Mouse (Mus musculus) embryonic facial prominence, embryonic 12.5 days (tissue): Measurements from ENCODE around the gene Erc2. TPM values are rescaled to one million over a fixed set of nuclear protein-coding genes. Genes with fewer than 3 reads are reported as not detected.

Source experiments
- ATAC-seq: fragments of 200-750 bp; cut with Nextera tagmentation; 2 replicates; pipeline ENCODE4 v1.8.0; 2017; ENCODE audit not compliant: insufficient number of reproducible peaks, insufficient read depth, low FRiP score, low TSS enrichment
- H3K27ac ChIP-seq: fragments of 300-500 bp; sonication (generic); 2 replicates; pipeline ENCODE4 v1.5.1; 2016; ENCODE audit warnings: mild to moderate bottlenecking
- H3K27me3 ChIP-seq: fragments of 300-500 bp; sonication (generic); 2 replicates; pipeline ENCODE4 v1.6.1; 2016; ENCODE audit warnings: mild to moderate bottlenecking, moderate library complexity
- H3K36me3 ChIP-seq: fragments of 300-500 bp; sonication (generic); 2 replicates; pipeline ENCODE4 v1.6.1; 2016; ENCODE audit warnings: mild to moderate bottlenecking
- H3K4me1 ChIP-seq: fragments of 300-500 bp; sonication (generic); 2 replicates; pipeline ENCODE4 v1.6.1; 2016
- H3K4me2 ChIP-seq: fragments of 300-500 bp; sonication (generic); replicated peaks from 2 replicates; pipeline ENCODE4 v1.6.1; 2016; ENCODE audit warnings: mild to moderate bottlenecking, moderate library complexity
- H3K4me3 ChIP-seq: fragments of 300-500 bp; sonication (generic); 2 replicates; pipeline ENCODE4 v1.5.1; 2016; ENCODE audit warnings: mild to moderate bottlenecking
- H3K9ac ChIP-seq: fragments of 300-500 bp; sonication (generic); 2 replicates; pipeline ENCODE4 v1.6.1; 2016; ENCODE audit warnings: mild to moderate bottlenecking, moderate library complexity
- H3K9me3 ChIP-seq: fragments of 300-500 bp; sonication (generic); 2 replicates; pipeline ENCODE4 v1.6.1; 2016; ENCODE audit warnings: mild to moderate bottlenecking, moderate library complexity
- WGBS: fragments of 180-500 bp; shearing (Covaris S2); methylation state at CpG from one replicate; pipeline ENCODE4 v1.1.7; 2016; 5-methylcytosine and 5-hydroxymethylcytosine counted together
- polyA plus RNA-seq: library from polyadenylated mRNA; unstranded; fragments of >200 nt; fragmentation: Nextera tagmentation; extraction: Ambion mirVana; gene quantifications from 2 replicates; pipeline ENCODE4 v1.2.1, GENCODE M21; 2016

Gene Erc2
- polyA plus RNA-seq, 1 experiment from 2014 or later: 12.0 TPM

DNA sequence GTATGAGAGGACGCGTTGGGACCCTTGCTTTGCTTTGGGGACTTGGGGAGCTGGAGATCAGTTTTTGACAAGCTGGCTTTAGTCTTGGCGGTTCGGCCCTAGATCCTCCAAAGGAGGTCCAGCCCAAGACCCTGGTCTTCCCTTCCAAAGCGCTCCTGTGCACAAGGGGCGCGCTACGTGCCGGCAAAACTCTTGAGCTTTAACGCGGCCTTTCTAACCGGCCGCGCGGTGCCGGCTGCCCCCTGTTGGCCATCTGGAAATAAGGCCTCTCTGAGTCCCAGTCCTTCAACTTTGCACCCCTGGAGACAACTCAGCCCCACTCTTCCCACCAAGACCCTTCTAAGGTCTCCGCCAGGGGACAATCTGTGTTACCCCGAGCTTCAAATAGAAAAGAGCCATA lies 885.2 kb downstream of the Erc2 start:
- H3K36me3 ChIP-seq: no peaks in the 10 kb centered on the region
- H3K9ac ChIP-seq: peak overlapping the region; percentile 94
- 0% methylated on average over 18 of the region's 18 CpGs for WGBS
- H3K9me3 ChIP-seq: no peaks in the 10 kb centered on the region
- peak overlapping the region; percentile 99 for H3K27ac ChIP-seq
- H3K4me2 ChIP-seq: peak overlapping the region; percentile 88
- peaks cover 27% of the 10 kb centered on the region for H3K4me1 ChIP-seq
- ATAC-seq: no peak
- peaks cover 10% of the 10 kb centered on the region for H3K27me3 ChIP-seq
- peak overlapping the region; percentile 77 for H3K4me3 ChIP-seq

DNA sequence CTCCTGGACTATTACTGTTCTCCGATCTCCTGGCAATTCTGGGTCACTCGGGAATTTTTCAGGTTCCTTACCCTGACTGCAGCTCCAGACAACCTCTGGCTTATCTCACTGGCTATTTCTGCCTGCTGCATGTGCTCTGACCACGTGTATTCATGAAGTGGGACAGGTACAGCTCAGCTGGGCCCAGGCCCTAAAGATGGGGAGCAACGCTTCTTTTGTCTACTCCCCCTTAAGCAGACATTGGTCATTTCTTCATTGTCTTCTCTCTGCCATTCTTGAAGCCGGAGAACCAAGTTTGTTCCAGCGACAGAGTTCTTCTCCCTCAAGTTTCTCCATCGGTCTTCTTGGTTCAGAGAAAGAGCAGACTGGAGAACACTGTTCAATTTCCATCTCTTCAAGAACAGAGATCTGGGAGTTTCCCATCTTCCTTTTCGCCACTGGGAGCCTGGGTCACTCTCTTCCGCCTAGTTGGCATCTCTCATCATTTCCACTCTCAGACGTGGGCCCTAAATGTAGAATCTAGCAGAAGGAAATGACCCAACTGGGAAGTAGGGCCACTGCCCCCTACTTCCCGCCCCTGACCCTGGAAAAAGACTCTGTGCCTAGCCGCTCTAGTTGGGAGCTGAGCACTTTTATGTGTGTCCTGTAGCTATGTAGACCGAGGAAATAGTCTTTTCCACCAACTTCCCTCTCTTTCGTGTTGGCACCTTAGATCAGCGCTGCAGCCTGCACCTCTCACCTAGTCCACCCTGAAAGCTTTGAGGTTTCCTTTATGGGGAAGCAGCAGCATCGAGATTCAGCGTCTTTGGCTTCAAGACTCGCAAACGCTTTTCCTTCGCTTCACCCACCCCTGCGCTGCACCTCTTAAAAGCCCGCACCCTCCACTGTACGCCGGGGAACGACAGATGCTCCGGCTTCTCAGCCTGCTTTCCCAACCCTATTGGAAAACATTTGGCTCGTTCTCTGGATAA lies 886.3 kb downstream of the Erc2 start:
- H3K4me3 ChIP-seq: peak overlapping the region; percentile 77
- peak overlapping the region; percentile 94 for H3K9ac ChIP-seq
- H3K4me2 ChIP-seq: peak overlapping the region; percentile 88
- 6% methylated on average over 27 of the region's 27 CpGs for WGBS
- H3K9me3 ChIP-seq: no peaks in the 10 kb centered on the region
- peaks cover 27% of the 10 kb centered on the region for H3K4me1 ChIP-seq
- no peak for ATAC-seq
- H3K36me3 ChIP-seq: peaks cover 5% of the 10 kb centered on the region; the same call in 1 of the 2 replicates
- peak overlapping the region; percentile 99 for H3K27ac ChIP-seq
- peaks cover 2% of the 10 kb centered on the region; the same call in 1 of the 2 replicates for H3K27me3 ChIP-seq

DNA sequence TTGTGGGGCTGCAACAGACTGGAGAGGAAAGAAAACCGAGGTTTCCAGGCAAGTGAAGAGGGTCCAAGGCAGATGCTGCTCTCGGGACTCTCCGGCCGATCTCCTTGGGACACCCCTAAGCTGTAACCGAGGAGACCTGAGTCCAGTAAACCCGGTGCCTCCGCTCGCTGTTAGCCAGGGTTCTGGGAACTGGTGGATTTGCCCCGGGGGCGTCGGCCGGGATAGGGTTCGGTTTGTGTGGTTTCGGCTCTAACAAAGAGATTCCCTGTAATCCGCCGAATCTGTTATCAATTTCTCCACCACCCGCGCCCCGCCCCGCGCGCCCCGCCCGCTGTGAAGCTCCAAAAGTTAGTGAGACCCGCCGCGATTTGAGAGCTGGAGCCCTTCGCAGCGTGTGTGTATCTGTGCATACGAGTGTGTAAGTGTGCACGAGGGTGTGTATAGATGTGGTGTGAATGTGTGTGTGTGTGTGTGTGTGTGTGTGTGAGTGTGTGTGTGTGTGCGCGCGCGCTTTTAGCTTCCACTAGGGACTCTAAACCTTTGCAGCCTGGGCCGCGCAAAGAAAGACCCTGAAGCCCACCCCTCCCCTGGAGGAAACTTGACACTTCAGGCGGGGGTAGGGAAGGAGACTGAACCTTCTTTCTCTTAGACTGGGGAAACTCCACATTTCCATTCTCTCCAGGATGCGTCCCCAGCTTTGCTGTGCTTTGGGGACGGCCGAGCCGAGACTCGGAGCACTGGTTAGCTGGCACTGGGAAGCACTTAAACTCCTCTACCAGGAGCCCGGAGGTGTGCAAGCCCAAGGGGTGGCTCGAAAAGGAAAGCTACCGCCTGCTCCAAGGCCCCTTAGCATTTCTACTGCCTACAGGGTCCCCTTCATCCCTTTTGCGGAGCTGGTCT lies 887.5 kb downstream of the Erc2 start:
- H3K4me1 ChIP-seq: peaks cover 23% of the 10 kb centered on the region
- H3K36me3 ChIP-seq: peaks cover 10% of the 10 kb centered on the region; the same call in 1 of the 2 replicates
- H3K27me3 ChIP-seq: peaks cover 2% of the 10 kb centered on the region; the same call in 1 of the 2 replicates
- peak overlapping the region; percentile 94 for H3K9ac ChIP-seq
- under 1% methylated on average over 47 of the region's 47 CpGs for WGBS
- H3K27ac ChIP-seq: peak overlapping the region; percentile 99
- peak; percentile 53 for ATAC-seq
- peak overlapping the region; percentile 88 for H3K4me2 ChIP-seq
- H3K4me3 ChIP-seq: peak overlapping the region; percentile 77
- H3K9me3 ChIP-seq: no peaks in the 10 kb centered on the region

DNA sequence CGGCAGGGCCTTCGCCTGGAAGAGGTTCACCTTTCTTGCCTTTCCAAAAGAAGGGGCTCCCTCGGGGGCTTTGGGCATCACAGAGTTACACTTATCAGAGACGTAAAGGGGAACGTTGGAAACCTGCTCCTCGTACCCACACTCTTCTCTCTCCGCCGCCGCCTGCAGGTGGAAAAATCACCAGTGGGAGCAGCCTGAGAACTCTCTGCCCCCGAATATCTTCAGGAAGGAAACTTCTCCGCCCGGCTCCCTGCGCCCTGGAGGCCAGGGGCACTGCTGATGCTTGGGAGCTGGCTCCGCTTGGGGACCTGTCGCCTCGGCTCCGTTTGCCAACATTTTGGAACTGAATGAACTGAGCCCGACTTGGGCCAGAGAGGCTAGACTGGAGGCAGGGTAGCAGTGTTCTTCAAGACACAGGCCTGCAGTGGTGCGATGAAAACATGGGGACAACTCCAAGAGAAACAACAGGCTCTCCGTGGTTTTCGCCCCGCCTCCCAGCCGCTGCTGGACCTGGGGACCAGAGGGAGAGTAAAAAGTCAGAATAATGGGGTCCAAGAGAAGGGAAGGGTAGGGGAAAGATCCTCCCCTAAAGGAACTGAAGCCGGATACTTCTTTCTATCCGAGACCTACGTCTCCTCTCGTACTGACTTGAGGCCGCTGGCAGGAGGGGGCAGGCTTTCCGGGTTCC lies 888.3 kb downstream of the Erc2 start:
- Histone ChIP-seq H3K36me3 (peaks cover 14% of the 10 kb centered on the region; the same call in 1 of the 2 replicates), H3K9me3 (no peaks in the 10 kb centered on the region), H3K4me3 (peak overlapping the region; percentile 77), H3K9ac (peak overlapping the region; percentile 94), H3K4me2 (peak overlapping the region; percentile 88), H3K4me1 (peaks cover 25% of the 10 kb centered on the region), H3K27ac (peak overlapping the region; percentile 99), H3K27me3 (peaks cover 2% of the 10 kb centered on the region; the same call in 1 of the 2 replicates)
- peak; percentile 11; the same call in 1 of the 2 replicates for ATAC-seq
- WGBS: 1% methylated on average over 29 of the region's 29 CpGs

DNA sequence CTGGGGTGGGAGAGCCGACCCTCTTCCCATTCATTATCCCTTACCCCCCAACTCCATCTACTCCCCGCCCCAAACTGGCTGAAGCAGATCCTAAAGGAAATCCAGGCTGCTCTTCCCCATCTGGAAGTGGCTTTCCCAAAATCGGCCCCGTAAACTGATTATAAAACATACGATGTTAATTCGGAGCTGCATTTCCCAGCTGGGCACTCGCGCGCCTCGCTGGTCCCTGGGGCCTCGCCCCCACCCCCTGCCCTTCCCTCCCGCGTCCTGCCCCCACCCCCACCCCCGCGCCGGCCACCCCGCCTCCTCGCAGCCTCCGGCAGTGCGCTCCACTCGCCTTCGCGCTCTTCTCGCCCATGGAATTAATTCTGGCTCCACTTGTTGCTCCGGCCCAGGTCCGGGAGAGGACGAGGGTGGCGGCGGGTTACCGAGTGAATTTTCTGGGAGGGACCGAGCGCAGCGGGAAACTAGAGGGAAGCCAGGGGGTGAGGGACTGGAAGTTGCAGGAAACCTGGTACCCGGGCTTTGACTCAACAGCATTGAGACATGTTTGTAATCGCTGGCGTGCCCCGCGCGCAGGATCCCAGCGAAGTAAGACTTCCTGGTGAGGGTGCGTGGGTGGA lies 888.9 kb downstream of the Erc2 start:
- Histone ChIP-seq H3K4me3 (peak overlapping the region; percentile 77), H3K9ac (peak overlapping the region; percentile 94), H3K9me3 (no peaks in the 10 kb centered on the region), H3K27ac (peak overlapping the region; percentile 99), H3K27me3 (peaks cover 2% of the 10 kb centered on the region; the same call in 1 of the 2 replicates), H3K4me2 (peak overlapping the region; percentile 88), H3K36me3 (peaks cover 18% of the 10 kb centered on the region; the same call in 1 of the 2 replicates), H3K4me1 (peaks cover 31% of the 10 kb centered on the region)
- ATAC-seq: no peak
- under 1% methylated on average over 41 of the region's 41 CpGs for WGBS

DNA sequence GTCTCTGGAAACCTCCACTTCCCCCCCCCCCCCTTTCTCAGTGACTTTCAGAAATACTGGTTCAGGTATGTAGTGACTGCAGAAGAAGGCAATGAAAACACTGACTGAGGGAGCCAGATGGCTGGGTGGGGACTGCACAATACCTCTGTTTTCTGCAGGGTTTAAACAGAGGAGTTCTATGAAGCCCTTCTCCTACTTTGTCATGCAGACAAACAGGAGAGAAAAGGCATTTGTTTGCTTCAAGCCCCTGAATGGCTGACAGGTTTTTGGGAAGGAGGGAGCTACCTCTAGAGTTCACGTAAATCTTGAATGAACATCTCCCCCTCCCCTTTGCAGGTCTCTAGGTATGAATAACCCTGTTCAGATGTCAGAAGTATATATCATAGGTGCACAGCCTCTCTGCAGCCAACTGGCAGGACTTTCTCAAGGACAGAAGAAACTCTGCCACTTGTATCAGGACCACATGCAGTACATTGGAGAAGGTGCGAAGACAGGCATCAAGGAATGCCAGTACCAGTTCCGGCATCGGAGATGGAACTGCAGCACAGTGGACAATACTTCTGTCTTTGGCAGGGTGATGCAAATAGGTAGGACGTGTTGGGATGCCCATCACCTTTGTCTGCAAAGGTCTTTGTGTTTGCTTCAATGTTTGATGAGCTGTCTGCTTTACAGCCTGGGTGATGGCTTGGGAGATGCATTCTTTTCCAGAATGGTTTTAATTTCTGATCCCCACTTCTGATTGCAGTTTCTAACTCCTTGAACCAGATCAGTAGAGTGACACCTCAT lies 890.8 kb downstream of the Erc2 start:
- WGBS: 69% methylated on average over 5 of the region's 5 CpGs
- Histone ChIP-seq H3K9me3 (no peaks in the 10 kb centered on the region), H3K4me2 (peak overlapping the region; percentile 88), H3K4me3 (peak overlapping the region; percentile 77), H3K9ac (peak overlapping the region; percentile 94; the same call in 1 of the 2 replicates), H3K36me3 (peaks cover 29% of the 10 kb centered on the region), H3K4me1 (peaks cover 32% of the 10 kb centered on the region), H3K27ac (peak overlapping the region; percentile 43; the same call in 1 of the 2 replicates), H3K27me3 (peaks cover 2% of the 10 kb centered on the region; the same call in 1 of the 2 replicates)
- no peak for ATAC-seq

DNA sequence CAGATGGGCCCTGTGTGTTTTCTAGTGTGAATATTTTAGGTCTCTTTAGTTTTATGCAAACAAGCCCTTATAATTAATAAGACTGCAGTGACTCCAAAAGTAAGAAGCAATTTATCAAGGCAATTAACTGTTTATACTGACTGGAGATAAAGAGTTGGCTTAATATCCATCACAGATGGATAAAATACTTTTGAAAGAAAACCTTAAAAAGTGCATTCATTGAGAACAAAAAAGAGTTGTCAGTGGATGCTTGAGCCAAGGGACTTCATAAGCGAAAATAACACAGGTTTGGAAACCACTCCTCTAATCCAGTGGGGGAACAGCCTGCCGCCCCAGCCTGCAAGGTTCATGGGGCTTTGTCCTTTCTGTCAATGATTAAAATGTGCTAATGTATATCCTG lies 891.9 kb downstream of the Erc2 start:
- Histone ChIP-seq H3K36me3 (peaks cover 37% of the 10 kb centered on the region), H3K4me3 (peak overlapping the region; percentile 33)
- WGBS: 38% methylated on average over 2 of the region's 2 CpGs

DNA sequence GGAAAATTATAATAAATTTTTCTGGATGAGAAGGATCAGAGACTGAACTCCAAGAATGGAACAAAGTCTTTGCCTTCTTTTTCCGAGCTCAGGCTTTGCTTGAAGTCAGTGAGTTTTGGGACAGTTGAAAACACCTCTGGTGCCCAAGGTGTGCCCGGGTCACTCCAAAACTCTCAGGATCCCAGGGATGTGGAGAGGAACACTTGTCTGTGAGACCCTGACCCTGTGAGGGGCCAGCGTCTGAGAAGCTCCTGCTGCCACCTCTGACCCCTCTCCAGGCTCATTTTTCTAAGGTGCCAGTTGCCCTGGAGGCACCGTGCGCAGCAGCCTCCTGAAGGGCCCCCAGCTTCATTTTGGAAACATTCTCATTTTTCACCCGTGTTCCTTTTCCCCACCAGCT lies 893.1 kb downstream of the Erc2 start:
- 0 out of 2 replicates have a peak overlapping the region, but pooled peaks have one; percentile 7 for H3K27ac ChIP-seq
- H3K36me3 ChIP-seq: peaks cover 47% of the 10 kb centered on the region
- H3K9ac ChIP-seq: peak overlapping the region; percentile 17
- no peaks in the 10 kb centered on the region for H3K9me3 ChIP-seq
- 31% methylated on average over 6 of the region's 6 CpGs for WGBS
- no peaks in the 10 kb centered on the region for H3K27me3 ChIP-seq
- H3K4me1 ChIP-seq: peaks cover 21% of the 10 kb centered on the region; the same call in 1 of the 2 replicates
- ATAC-seq: no peak
- peak overlapping the region; percentile 88 for H3K4me2 ChIP-seq
- H3K4me3 ChIP-seq: peak overlapping the region; percentile 33; the same call in 1 of the 2 replicates

More for the DNA sequence above, 891.9 kb downstream of the Erc2 start:
- ATAC-seq: no peak
- H3K4me2 ChIP-seq: peak overlapping the region; percentile 88
- no peaks in the 10 kb centered on the region for H3K9me3 ChIP-seq
- peaks cover 24% of the 10 kb centered on the region; the same call in 1 of the 2 replicates for H3K4me1 ChIP-seq
- H3K9ac ChIP-seq: peak overlapping the region; percentile 41
- H3K27ac ChIP-seq: 0 out of 2 replicates have a peak overlapping the region, but pooled peaks have one; percentile 36
- no peaks in the 10 kb centered on the region for H3K27me3 ChIP-seq

DNA sequence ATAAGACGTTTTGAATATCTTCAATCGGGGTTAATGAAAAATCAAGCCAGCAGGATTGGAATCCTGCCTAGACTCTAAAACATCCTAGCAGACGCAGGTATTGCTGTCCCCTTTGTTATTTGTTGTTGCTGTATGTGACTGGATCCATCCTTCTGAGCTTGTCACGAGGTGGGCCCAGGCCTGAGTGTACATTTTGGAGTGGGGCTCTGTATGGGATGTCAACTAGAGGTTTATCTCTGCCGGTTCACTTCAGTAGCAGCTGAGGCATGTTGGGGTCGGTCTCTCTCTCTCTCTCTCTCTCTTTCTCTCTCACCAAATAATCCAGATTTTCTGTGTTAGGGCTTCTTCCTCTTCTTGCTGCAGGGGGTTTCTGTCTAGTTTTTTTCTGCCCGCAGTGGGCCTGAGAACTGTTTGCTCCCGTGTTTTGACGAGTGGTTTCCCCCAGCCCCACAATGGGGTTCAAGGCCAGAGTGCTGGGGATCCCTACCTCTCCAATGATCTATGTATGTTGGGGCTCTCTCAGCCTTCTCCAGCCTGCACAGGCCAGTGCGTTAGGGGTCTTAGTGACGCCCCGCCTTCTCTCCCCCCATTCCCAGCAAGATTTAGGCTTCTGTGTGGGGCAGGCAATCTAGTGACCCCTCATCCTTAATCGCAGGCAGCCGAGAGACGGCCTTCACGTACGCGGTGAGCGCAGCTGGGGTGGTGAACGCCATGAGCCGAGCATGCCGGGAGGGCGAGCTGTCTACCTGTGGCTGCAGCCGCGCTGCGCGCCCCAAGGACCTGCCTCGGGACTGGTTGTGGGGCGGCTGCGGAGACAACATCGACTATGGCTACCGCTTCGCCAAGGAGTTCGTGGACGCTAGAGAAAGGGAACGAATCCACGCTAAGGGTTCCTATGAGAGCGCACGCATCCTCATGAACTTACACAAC lies 895.7 kb downstream of the Erc2 start:
- Histone ChIP-seq H3K36me3 (peaks cover 66% of the 10 kb centered on the region), H3K4me2 (peak overlapping the region; percentile 88), H3K4me1 (peaks cover 9% of the 10 kb centered on the region; the same call in 1 of the 2 replicates), H3K9me3 (no peaks in the 10 kb centered on the region), H3K27ac (peak overlapping the region; percentile 48; the same call in 1 of the 2 replicates), H3K9ac (peak overlapping the region; percentile 1; the same call in 1 of the 2 replicates), H3K27me3 (no peaks in the 10 kb centered on the region), H3K4me3 (no peak overlapping the region)
- ATAC-seq: no peak
- 62% methylated on average over 39 of the region's 39 CpGs for WGBS
